Mouse (Mus musculus): ENCODE measurements around the gene Rfc1. TPM values are rescaled to one million over a fixed set of nuclear protein-coding genes. Genes with fewer than 3 reads are reported as not detected.

Gene Rfc1
- polyA plus RNA-seq, 1 experiment, result 2.7 TPM

- no peak for TF ChIP-seq GATA1 (IDR thresholded peaks at IDR 0.05; ENCODE audit: low read length)
Measured at GRCm38 (mm10) chr5:65324271-65324670, 11.2 kb downstream of the Rfc1 start.

DNA sequence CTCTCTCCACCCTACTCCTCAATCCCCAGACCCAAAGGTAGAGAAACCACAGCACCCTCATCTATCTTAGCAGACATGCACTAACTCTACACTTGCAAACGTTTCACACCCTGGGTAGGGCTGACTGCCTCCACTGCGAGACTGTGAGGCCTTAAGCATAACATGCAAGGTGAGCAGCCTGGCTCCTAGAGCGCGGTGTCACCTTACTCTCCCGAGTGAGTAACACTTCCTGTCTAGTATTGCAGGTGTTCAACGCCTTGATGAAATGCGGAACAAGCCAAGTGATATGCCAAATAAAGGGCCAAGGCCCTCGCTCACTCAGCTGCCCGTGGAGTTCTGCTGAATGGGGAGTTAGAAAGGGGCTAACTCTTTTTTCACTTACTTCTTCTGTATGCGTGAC lies 13.3 kb downstream of the Rfc1 start:
- no peak for TF ChIP-seq GATA1 (IDR thresholded peaks at IDR 0.05; ENCODE audit: low read length)

DNA sequence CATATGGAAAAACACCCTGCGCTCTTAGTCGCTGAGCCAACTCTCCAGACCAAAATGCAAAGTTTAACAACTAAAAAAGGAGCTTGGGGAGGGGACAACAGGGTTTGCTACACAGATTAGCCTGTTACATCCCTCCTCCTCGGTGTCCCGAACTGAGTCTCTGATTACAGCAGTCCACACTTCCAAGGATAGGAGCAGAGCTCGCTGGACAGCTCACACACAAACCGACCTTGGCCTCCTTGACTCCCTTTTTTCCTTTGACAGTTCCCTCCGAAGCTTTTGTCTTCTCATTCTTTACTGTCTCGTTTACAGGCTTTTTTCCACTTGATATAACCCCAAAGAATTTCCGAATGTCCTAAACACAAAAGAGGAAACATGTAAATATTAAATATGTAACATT lies 16.3 kb downstream of the Rfc1 start:
- no peak for TF ChIP-seq GATA1 (IDR thresholded peaks at IDR 0.05; ENCODE audit: low read length)

DNA sequence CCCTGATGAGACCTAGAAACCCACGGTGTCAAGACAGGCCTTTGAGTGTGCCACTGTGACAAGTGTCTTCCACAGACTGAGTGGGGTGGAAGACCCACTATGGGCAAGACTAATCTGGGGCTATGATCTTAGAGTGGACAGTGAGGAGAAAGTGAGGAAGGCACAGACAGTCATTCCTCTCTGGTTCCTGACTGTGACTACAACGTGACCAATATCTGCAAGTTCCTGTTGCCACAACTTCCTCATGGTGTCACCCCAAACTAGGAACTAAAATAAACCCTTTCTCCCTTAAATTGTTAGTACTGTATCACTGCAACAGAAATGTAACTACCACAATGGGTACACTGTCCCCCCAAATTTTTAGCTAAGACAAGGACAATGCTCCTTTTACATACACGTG lies 26.6 kb downstream of the Rfc1 start:
- TF ChIP-seq GATA1 (IDR thresholded peaks at IDR 0.05; ENCODE audit: low read length), result no peak

- no peak for TF ChIP-seq GATA1 (IDR thresholded peaks at IDR 0.05; ENCODE audit: low read length)
Measured at GRCm38 (mm10) chr5:65308208-65308607, 27.3 kb downstream of the Rfc1 start.

GRCm38 (mm10) chr5:65305516-65305915 lies 30.0 kb downstream of the Rfc1 start:
- no peak for TF ChIP-seq GATA1 (IDR thresholded peaks at IDR 0.05; ENCODE audit: low read length)

GRCm38 (mm10) chr5:65300121-65300520 lies 35.3 kb downstream of the Rfc1 start:
- no peak for TF ChIP-seq GATA1 (IDR thresholded peaks at IDR 0.05; ENCODE audit: low read length)

GRCm38 (mm10) chr5:65298167-65298950 lies 37.1 kb downstream of the Rfc1 start:
- no peak for TF ChIP-seq GATA1 (IDR thresholded peaks at IDR 0.05; ENCODE audit: low read length)

DNA sequence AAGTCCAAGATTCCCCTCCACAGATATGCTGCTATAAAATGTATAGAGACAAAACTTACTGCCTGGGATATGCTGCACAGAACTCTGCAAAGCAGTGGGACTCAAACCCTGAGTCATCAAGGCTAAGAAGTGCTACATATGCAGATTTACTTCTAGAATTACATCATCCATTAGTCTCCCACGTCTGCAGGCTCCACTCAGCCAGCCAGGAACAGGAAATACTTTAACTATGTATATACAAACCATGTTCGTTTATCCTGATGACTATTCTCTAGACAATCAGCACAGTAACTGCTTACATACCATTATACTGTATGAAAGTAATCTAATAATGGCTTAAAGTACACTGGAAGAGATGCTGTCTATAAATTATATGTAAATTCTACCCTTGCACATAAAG lies 41.2 kb downstream of the Rfc1 start:
- no peak for TF ChIP-seq GATA1 (IDR thresholded peaks at IDR 0.05; ENCODE audit: low read length)

- no peak for TF ChIP-seq GATA1 (IDR thresholded peaks at IDR 0.05; ENCODE audit: low read length)
Measured at GRCm38 (mm10) chr5:65293627-65294026, 41.8 kb downstream of the Rfc1 start.

- no peak for TF ChIP-seq GATA1 (IDR thresholded peaks at IDR 0.05; ENCODE audit: low read length)
Measured at GRCm38 (mm10) chr5:65287751-65288701, 47.4 kb downstream of the Rfc1 start.

DNA sequence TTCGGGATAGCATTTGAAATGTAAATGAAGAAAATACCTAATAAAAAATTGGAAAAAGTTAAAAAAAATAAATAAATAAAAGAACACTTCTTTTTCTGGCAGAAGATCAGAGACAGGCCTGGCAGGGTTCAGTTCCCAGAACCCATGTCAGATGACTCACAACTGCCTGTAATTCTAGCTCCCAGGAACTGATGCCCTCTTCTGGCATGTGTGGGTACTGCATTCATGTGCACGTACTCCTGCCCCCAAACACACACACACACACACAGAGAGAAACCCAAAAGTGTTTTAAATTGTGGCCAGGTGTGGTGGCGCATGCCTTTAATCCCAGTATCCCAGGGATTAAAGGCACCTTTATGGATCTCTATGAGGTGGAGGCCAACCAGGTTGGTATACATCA lies 51.3 kb downstream of the Rfc1 start:
- no peak for TF ChIP-seq GATA1 (IDR thresholded peaks at IDR 0.05; ENCODE audit: low read length)

DNA sequence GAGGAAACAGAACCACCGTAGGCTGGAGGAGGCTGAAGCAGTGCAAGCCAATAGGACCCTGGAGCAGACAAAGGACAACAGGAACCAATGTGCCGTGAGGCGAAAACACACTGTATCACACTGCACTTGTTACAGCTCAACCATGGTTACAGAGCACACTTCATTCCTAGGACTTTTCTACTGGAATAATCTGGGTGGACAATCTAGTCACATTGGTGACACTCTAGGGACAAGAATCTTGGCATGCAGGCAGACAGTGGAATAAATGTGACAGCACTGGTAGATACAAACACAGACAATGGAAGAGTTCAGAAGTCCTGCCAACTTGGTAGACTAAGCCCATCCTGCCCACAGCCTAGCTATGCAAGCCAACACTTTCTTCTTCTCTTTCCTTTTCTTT lies 54.3 kb downstream of the Rfc1 start:
- no peak for TF ChIP-seq GATA1 (IDR thresholded peaks at IDR 0.05; ENCODE audit: low read length)

GRCm38 (mm10) chr5:65279133-65279651 lies 56.3 kb downstream of the Rfc1 start:
- TF ChIP-seq GATA1 (IDR thresholded peaks at IDR 0.05; ENCODE audit: low read length), result no peak

DNA sequence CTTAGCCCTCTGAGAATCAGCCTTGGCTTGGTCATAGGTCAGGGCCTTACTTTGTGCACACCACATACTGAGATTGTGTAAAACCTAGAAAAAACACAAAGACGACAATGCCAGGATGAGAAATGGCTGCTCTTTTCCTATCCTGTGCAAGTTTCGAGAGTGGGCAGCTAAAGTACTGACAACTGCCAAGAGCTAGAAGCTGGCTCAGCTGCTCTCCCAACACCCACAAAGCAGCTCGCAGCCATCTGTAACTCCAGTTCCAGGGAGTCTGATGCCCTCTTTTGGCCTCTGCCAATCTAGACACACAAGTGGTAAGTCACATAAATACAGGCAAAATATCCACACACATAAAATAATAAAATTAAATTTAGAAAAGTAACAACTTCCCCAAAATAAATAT lies 61.5 kb downstream of the Rfc1 start:
- TF ChIP-seq GATA1 (IDR thresholded peaks at IDR 0.05; ENCODE audit: low read length), result no peak

DNA sequence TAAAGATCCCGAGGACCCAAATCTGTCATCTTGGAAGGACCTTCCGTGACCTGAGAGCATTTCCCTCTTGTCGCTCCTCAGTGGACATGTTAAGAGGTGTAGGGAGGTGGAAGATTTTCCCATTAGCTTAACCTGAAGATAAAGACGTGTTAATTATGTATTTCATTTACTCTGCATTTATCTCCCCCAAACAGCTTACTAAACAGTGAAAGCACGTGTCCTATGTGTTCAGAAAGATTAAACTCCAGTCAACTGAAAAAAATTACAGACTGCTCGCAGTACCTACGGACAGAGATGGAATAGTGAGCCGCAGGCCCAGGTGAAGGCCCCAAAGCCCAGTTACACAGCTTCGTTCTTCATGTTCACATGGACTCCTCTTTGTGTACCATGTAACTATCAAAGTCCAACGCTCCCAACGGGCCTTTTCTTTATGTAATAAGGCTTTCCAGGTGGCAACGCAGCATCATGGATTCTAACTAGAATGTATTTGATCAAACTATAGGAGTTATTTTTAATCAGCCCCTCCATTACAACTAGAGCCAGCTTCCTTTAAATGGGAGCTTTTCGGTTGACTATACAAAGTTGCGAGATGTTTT lies 77.5 kb downstream of the Rfc1 start:
- TF ChIP-seq GATA1 (IDR thresholded peaks at IDR 0.05; ENCODE audit: low read length), result no peak

Data from G1E-ER4 (cell line).